Mouse (Mus musculus) cerebellum, postnatal 10 days (tissue): Measurements from ENCODE around the gene Luc7l2.

Source experiments
- DNase-seq, 2 experiments: peaks; one replicate each; pipeline ENCODE4 v3.0.0; 2021; ENCODE audit warnings: mixed read lengths in 2 of 2

Gene Luc7l2

GRCm38 (mm10) chr6:38580112-38580857, 29.2 kb downstream of the Luc7l2 start:
- no peak for DNase-seq

GRCm38 (mm10) chr6:38581711-38582110, 30.6 kb downstream of the Luc7l2 start:
- no peak for DNase-seq

- no peak for DNase-seq
Observed at GRCm38 (mm10) chr6:38597481-38597880, 46.3 kb downstream of the Luc7l2 start.

GRCm38 (mm10) chr6:38609892-38610291, 58.8 kb downstream of the Luc7l2 start:
- DNase-seq = no peak

- DNase-seq = no peak
Observed at GRCm38 (mm10) chr6:38622406-38622805, 71.3 kb downstream of the Luc7l2 start.

- DNase-seq = no peak
Observed at GRCm38 (mm10) chr6:38623457-38623856, 72.3 kb downstream of the Luc7l2 start.

- DNase-seq = peak in 1 of 2 experiments; percentile 31
Observed at GRCm38 (mm10) chr6:38624439-38624838, 73.3 kb downstream of the Luc7l2 start.

GRCm38 (mm10) chr6:38626086-38626485, 75.0 kb downstream of the Luc7l2 start:
- no peak for DNase-seq

- DNase-seq = no peak
Observed at GRCm38 (mm10) chr6:38627081-38627480, 75.9 kb downstream of the Luc7l2 start.

- DNase-seq = no peak
Observed at GRCm38 (mm10) chr6:38627486-38627885, 76.4 kb downstream of the Luc7l2 start.

- no peak for DNase-seq
Observed at GRCm38 (mm10) chr6:38629556-38629955, 78.4 kb downstream of the Luc7l2 start.

- peak in 1 of 2 experiments; percentile 0 for DNase-seq
Observed at GRCm38 (mm10) chr6:38632826-38633225, 81.7 kb downstream of the Luc7l2 start.

- DNase-seq = no peak
Observed at GRCm38 (mm10) chr6:38634461-38634860, 83.3 kb downstream of the Luc7l2 start.

GRCm38 (mm10) chr6:38635941-38636851, 85.1 kb downstream of the Luc7l2 start:
- DNase-seq = peak; percentile 77 to 79

GRCm38 (mm10) chr6:38636852-38637618, 85.9 kb downstream of the Luc7l2 start, which contains the start of gene Klrg2:
Gene Klrg2 (minus strand): TSS chr6:38637242.
- peak; percentile 66 to 69 for DNase-seq

- DNase-seq = peak; percentile 38 to 44
Observed at GRCm38 (mm10) chr6:38640401-38640800, 89.3 kb downstream of the Luc7l2 start.

- no peak for DNase-seq
Observed at GRCm38 (mm10) chr6:38641228-38641627, 90.1 kb downstream of the Luc7l2 start.

GRCm38 (mm10) chr6:38641645-38642044, 90.5 kb downstream of the Luc7l2 start:
- DNase-seq = no peak

- no peak for DNase-seq
Observed at GRCm38 (mm10) chr6:38642593-38642992, 91.5 kb downstream of the Luc7l2 start.

GRCm38 (mm10) chr6:38643039-38643438, 91.9 kb downstream of the Luc7l2 start:
- DNase-seq = no peak

- peak; percentile 40 for DNase-seq
Observed at GRCm38 (mm10) chr6:38649545-38649944, 98.4 kb downstream of the Luc7l2 start.

- DNase-seq = peak; percentile 85 to 87
Observed at GRCm38 (mm10) chr6:38650263-38650937, 99.3 kb downstream of the Luc7l2 start.
